ENCODE assay signal across 9 mouse cellular contexts in the genomic region with DNA sequence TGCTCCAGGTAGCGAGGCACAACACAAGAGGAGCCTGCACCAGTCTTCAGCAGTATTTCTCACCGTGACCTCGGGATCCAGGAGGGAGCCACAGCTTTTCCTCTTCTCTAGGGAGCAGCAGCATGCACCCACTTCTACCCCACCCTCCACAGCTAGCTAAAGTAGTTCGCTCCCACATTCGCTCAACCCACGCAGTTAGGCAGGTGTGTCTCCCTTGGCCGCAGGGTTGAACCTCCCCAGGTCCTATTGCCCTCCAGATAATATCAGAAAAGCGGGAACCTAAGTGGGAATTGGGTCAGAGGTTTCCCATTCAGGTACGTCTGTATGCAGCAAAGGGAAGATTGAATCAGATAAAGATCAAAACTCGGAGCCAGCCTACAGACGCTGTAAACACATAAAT. TPM values are rescaled to one million over a fixed set of nuclear protein-coding genes. Genes with fewer than 3 reads are reported as not detected.
DNase-seq lines count a peak whose midpoint lies in the region; ATAC-seq and TF ChIP-seq lines count a peak whose summit lies in the region.
"Had no signal": no experiment of that assay in that cellular context is flagged by ENCODE, and none has a peak within 500 bp of the region (broad histone marks: within the 10 kb centered on the region; RNA-seq: fewer than 3 reads in every experiment).

No protein-coding gene starts in this region.

- 23% methylated on average over 11 of the region's 11 CpGs for WGBS in midbrain, embryonic 15.5 days

- peaks cover 3% of the 10 kb centered on the region; the same call in 1 of the 2 replicates for H3K4me1 ChIP-seq in testis, adult 2 months (ENCODE audit: control insufficient read depth, insufficient read depth, low read length)
- H3K4me1 ChIP-seq in midbrain, embryonic 15.5 days = no peaks in the 10 kb centered on the region

- H3K9me3 ChIP-seq in midbrain, embryonic 15.5 days = 0 out of 2 replicates have a peak, but pooled peaks cover 3% of the 10 kb centered on the region

- peak overlapping the region; percentile 52 for H3K4me2 ChIP-seq in midbrain, embryonic 15.5 days

- no peaks in the 10 kb centered on the region for H3K36me3 ChIP-seq in testis, adult 2 months (ENCODE audit: control insufficient read depth, insufficient read depth, low read length)
- H3K36me3 ChIP-seq in midbrain, embryonic 15.5 days (replicated peaks) = no peaks in the 10 kb centered on the region

- TF ChIP-seq CTCF in testis, adult 2 months (IDR thresholded peaks at IDR 0.05; ENCODE audit: control insufficient read depth, insufficient read depth, insufficient replicate concordance, low read depth, low read length) = no peak

- no peak for TF ChIP-seq POLR2A in testis, adult 2 months (IDR thresholded peaks at IDR 0.05; ENCODE audit: control insufficient read depth, low read depth, low read length)

- peak overlapping the region; percentile 5 for H3K4me3 ChIP-seq in testis, adult 2 months (ENCODE audit: control insufficient read depth, low read depth, low read length)
- H3K4me3 ChIP-seq in midbrain, embryonic 15.5 days = peak overlapping the region; percentile 43

- H3K27me3 ChIP-seq in testis, adult 2 months (ENCODE audit: control insufficient read depth, insufficient read depth, low read length) = no peaks in the 10 kb centered on the region
- H3K27me3 ChIP-seq in midbrain, embryonic 15.5 days (replicated peaks) = peaks cover 5% of the 10 kb centered on the region; the same call in 1 of the 2 replicates

- peak overlapping the region; percentile 26; the same call in 1 of the 2 replicates for H3K9ac ChIP-seq in midbrain, embryonic 15.5 days

- ATAC-seq in midbrain, embryonic 15.5 days (replicated peaks) = peak; percentile 67; the same call in 1 of the 2 replicates

- H3K27ac ChIP-seq in testis, adult 2 months (ENCODE audit: control insufficient read depth, insufficient read depth, low read depth, low read length) = no peak overlapping the region
- no peak overlapping the region for H3K27ac ChIP-seq in midbrain, embryonic 15.5 days

- DNase-seq in embryo, embryonic 11 days = peak; percentile 2
- DNase-seq in embryo, embryonic 10 days (ENCODE audit: low spot score) = no peak
- DNase-seq in testis, postnatal 10 days (ENCODE audit: low spot score) = no peak
- peak; percentile 8 for DNase-seq in induced T-regulatory cell, adult 2 months (ENCODE audit: low read depth)
- peak; percentile 65 for DNase-seq in thymus, postnatal 25 days
- DNase-seq in adrenal gland, adult 18-20 months (ENCODE audit: low spot score in 2 of 2) = no peak

RNA-seq across cellular contexts. Expression of gene Xkrx, which starts 0.9 kb away (rescaled TPM):
- 0.36 and 0.47 TPM in 2 replicates for polyA plus RNA-seq in testis, adult 2 months (2012; rRNA removed)
- 1.0 and 1.2 TPM in 2 replicates for polyA plus RNA-seq in midbrain, embryonic 15.5 days (2015; fragmentation: Nextera tagmentation; extraction: Ambion mirVana)
- under 1 TPM; 0.35 to 0.96 TPM for total RNA-seq in adrenal gland, adult 18-20 months (2021)

RNA-seq across cellular contexts. Expression of gene Arl13a, which starts 24.5 kb away (rescaled TPM):
- 10.8 and 14.0 TPM in 2 replicates for polyA plus RNA-seq in testis, adult 2 months (2012; rRNA removed)
- polyA plus RNA-seq in midbrain, embryonic 15.5 days (2015; fragmentation: Nextera tagmentation; extraction: Ambion mirVana) = not detected in 2 replicates
- total RNA-seq in adrenal gland, adult 18-20 months (2021) = not detected
- polyA plus RNA-seq: C2C12 had no signal

RNA-seq across cellular contexts. Expression of gene Nox1, which starts 58.9 kb away (rescaled TPM):
- not detected in 2 replicates for polyA plus RNA-seq in testis, adult 2 months (2012; rRNA removed)
- 0.10 and 0.14 TPM in 2 replicates for polyA plus RNA-seq in midbrain, embryonic 15.5 days (2015; fragmentation: Nextera tagmentation; extraction: Ambion mirVana)
- not detected for total RNA-seq in adrenal gland, adult 18-20 months (2021)

Comparison
In these comparisons a context has a peak if more than half of its experiments do, and no peak if none do; other contexts are left out.
1. DNase-seq: peak in embryo, embryonic 11 days (single experiment), induced T-regulatory cell, adult 2 months (single experiment) and thymus, postnatal 25 days (single experiment); none in embryo, embryonic 10 days (single experiment), testis, postnatal 10 days (single experiment) and adrenal gland, adult 18-20 months (0 of 2).
2. RNA of gene Arl13a, which starts 24.5 kb away (polyA plus RNA-seq): 10.8 to 14.0 TPM in testis, adult 2 months; not detected in midbrain, embryonic 15.5 days; every median in the first group is over 10 times any median in the second.